Mouse (Mus musculus): Measurements from ENCODE around the gene Wwc1.

DNA sequence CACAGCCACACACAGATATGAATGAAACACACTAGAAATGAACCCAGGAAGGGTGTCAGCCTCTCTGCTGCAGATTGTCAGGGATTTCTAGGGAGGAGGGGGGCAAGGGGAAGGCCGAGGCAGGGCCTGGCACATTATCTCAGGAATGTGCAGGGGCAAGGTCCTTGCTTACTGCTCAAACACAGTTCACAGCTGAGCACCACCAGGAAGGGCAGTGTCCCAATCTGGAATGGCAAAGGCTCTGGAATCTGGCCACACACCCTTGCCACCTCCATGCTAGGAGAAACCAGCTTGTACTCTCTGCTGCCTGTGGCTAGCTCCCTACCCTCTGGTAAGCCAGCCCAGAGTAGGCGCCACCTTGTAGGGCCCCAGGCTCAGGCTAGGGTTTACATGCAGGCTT lies 16.8 kb downstream of the Wwc1 start:
- TF ChIP-seq CTCF (IDR thresholded peaks at IDR 0.05; ENCODE audit: low read depth, low read length): no peak
- TF ChIP-seq POLR2A (IDR thresholded peaks at IDR 0.05; ENCODE audit: extremely low read depth, insufficient read depth, low read length): no peak

All from liver, adult 2 months (tissue).